Mouse (Mus musculus): ENCODE results near the gene Nrp1. TPM values are rescaled to one million over a fixed set of nuclear protein-coding genes. Genes with fewer than 3 reads are reported as not detected.
A peak's percentile ranks its signal among the peaks of the same experiment; 100 is the strongest.

Nrp1 gene
- 100 to 1,000 TPM in 1 of 2 experiments, 10 to 100 TPM in 1; 93.6 to 103 TPM for total RNA-seq (2021)
- long read RNA-seq, experiment 1, transcript Nrp1-201 (17 exons, 3,597 nt) = major isoform, 40 of 72 reads
- long read RNA-seq, experiment 1, partial matches to known transcripts = 10 of 72 reads
- long read RNA-seq, experiment 1, other reads (novel, unspliced or antisense) = 22 of 72 reads
- long read RNA-seq, experiment 2, transcript Nrp1-201 (17 exons, 3,597 nt) = major isoform, 9 of 17 reads
- long read RNA-seq, experiment 2, partial matches to known transcripts = 5 of 17 reads
- long read RNA-seq, experiment 2, other reads (novel, unspliced or antisense) = 3 of 17 reads

- DNase-seq = peak; percentile 53 to 58
These were observed at the start of gene Nrp1 for GRCm38 (mm10) chr8:128358406-128358755. Gene Nrp1, plus strand, starts transcription at chr8:128358604.

GRCm38 (mm10) chr8:128320797-128321196, 37.6 kb upstream of the Nrp1 start:
- DNase-seq = no peak

- DNase-seq = no peak
These were observed 31.1 kb upstream of the Nrp1 start for GRCm38 (mm10) chr8:128327281-128327680.

- no peak for DNase-seq
These were observed 30.5 kb upstream of the Nrp1 start for GRCm38 (mm10) chr8:128327922-128328321.

- DNase-seq = no peak
These were observed 28.9 kb upstream of the Nrp1 start for GRCm38 (mm10) chr8:128329502-128329901.

GRCm38 (mm10) chr8:128335976-128336375, 22.4 kb upstream of the Nrp1 start:
- DNase-seq = no peak

GRCm38 (mm10) chr8:128338951-128339350, 19.5 kb upstream of the Nrp1 start:
- no peak for DNase-seq

GRCm38 (mm10) chr8:128339521-128339920, 18.9 kb upstream of the Nrp1 start:
- no peak for DNase-seq

GRCm38 (mm10) chr8:128350405-128350804, 8.0 kb upstream of the Nrp1 start:
- DNase-seq = no peak

GRCm38 (mm10) chr8:128351211-128351610, 7.2 kb upstream of the Nrp1 start:
- no peak for DNase-seq

- DNase-seq = no peak
These were observed 5.6 kb upstream of the Nrp1 start for GRCm38 (mm10) chr8:128352821-128353220.

GRCm38 (mm10) chr8:128353999-128354398, 4.4 kb upstream of the Nrp1 start:
- no peak for DNase-seq

- DNase-seq = no peak
These were observed 3.3 kb upstream of the Nrp1 start for GRCm38 (mm10) chr8:128355091-128355490.

- DNase-seq = no peak
These were observed 2.2 kb upstream of the Nrp1 start for GRCm38 (mm10) chr8:128356170-128356569.

GRCm38 (mm10) chr8:128356796-128357539, 1.4 kb upstream of the Nrp1 start:
- peak; percentile 86 to 89 for DNase-seq

- peak; percentile 66 to 79 for DNase-seq
These were observed 631 bp upstream of the Nrp1 start for GRCm38 (mm10) chr8:128357540-128358405.

GRCm38 (mm10) chr8:128358756-128359520, 534 bp downstream of the Nrp1 start:
- DNase-seq = peak; percentile 65 to 74

- DNase-seq = peak; percentile 39 to 48
These were observed 1.3 kb downstream of the Nrp1 start for GRCm38 (mm10) chr8:128359521-128360318.

- no peak for DNase-seq
These were observed 3.0 kb downstream of the Nrp1 start for GRCm38 (mm10) chr8:128361343-128361870.

- DNase-seq = peak; percentile 80 to 82
These were observed 4.7 kb downstream of the Nrp1 start for GRCm38 (mm10) chr8:128362940-128363595.
